Comparison of ENCODE assay signal across 16 mouse cellular contexts in genomic region chr8:84044103-84044502, GRCm38 (mm10). TPM values are rescaled to one million over a fixed set of nuclear protein-coding genes. Genes with fewer than 3 reads are reported as not detected.
DNase-seq lines count a peak whose midpoint lies in the region; ATAC-seq and TF ChIP-seq lines count a peak whose summit lies in the region.
"Had no signal": no experiment of that assay in that cellular context is flagged by ENCODE, and none has a peak within 500 bp of the region (broad histone marks: within the 10 kb centered on the region; RNA-seq: fewer than 3 reads in every experiment).

No protein-coding gene starts in this region.

- TF ChIP-seq CTCF in lung, postnatal 0 days (IDR thresholded peaks at IDR 0.05): peak; percentile 23
- TF ChIP-seq CTCF in stomach, postnatal 0 days (IDR thresholded peaks at IDR 0.05; ENCODE audit: low read depth): peak; percentile 35

- H3K27ac ChIP-seq in hindbrain, embryonic 10.5 days: no peak overlapping the region
- no peak overlapping the region for H3K27ac ChIP-seq in hindbrain, embryonic 13.5 days
- H3K27ac ChIP-seq in lung, postnatal 0 days (ENCODE audit: low read length): no peak overlapping the region
- no peak overlapping the region for H3K27ac ChIP-seq in stomach, postnatal 0 days (replicated peaks)
- H3K27ac ChIP-seq: limb, embryonic 15.5 days; lung, embryonic 15.5 days had no signal

- no peaks in the 10 kb centered on the region for H3K9me3 ChIP-seq in hindbrain, embryonic 10.5 days
- no peaks in the 10 kb centered on the region for H3K9me3 ChIP-seq in hindbrain, embryonic 13.5 days
- H3K9me3 ChIP-seq in lung, postnatal 0 days (ENCODE audit: low read length): no peaks in the 10 kb centered on the region
- H3K9me3 ChIP-seq in stomach, postnatal 0 days (ENCODE audit: control insufficient read depth, low read length): no peaks in the 10 kb centered on the region
- H3K9me3 ChIP-seq: limb, embryonic 15.5 days; lung, embryonic 15.5 days had no signal

- peak overlapping the region; percentile 27 for H3K4me3 ChIP-seq in hindbrain, embryonic 10.5 days
- H3K4me3 ChIP-seq in hindbrain, embryonic 13.5 days: no peak overlapping the region
- H3K4me3 ChIP-seq in lung, postnatal 0 days (ENCODE audit: low read depth, low read length): no peak overlapping the region
- no peak overlapping the region for H3K4me3 ChIP-seq in stomach, postnatal 0 days (ENCODE audit: low read depth, low read length)
- H3K4me3 ChIP-seq: limb, embryonic 15.5 days; lung, embryonic 15.5 days had no signal

- no peaks in the 10 kb centered on the region for H3K36me3 ChIP-seq in hindbrain, embryonic 10.5 days
- no peaks in the 10 kb centered on the region for H3K36me3 ChIP-seq in hindbrain, embryonic 13.5 days
- no peaks in the 10 kb centered on the region for H3K36me3 ChIP-seq in lung, postnatal 0 days (ENCODE audit: insufficient read depth, low read length)
- no peaks in the 10 kb centered on the region for H3K36me3 ChIP-seq in stomach, postnatal 0 days (ENCODE audit: control insufficient read depth, insufficient read depth, low read length)
- H3K36me3 ChIP-seq: limb, embryonic 15.5 days; lung, embryonic 15.5 days had no signal

- WGBS in hindbrain, embryonic 10.5 days: 2% methylated on average over 7 of the region's 7 CpGs
- WGBS in hindbrain, embryonic 13.5 days: 4% methylated on average over 7 of the region's 7 CpGs
- WGBS in lung, postnatal 0 days: 13% methylated on average over 7 of the region's 7 CpGs
- 17% methylated on average over 7 of the region's 7 CpGs for WGBS in stomach, postnatal 0 days

- no peak overlapping the region for H3K4me2 ChIP-seq in hindbrain, embryonic 13.5 days
- no peak overlapping the region for H3K4me2 ChIP-seq in lung, postnatal 0 days (replicated peaks; ENCODE audit: low read depth, low read length)
- no peak overlapping the region for H3K4me2 ChIP-seq in stomach, postnatal 0 days (replicated peaks; ENCODE audit: low read depth)
- H3K4me2 ChIP-seq: limb, embryonic 15.5 days had no signal

- H3K4me1 ChIP-seq in hindbrain, embryonic 10.5 days (replicated peaks): peaks cover 27% of the 10 kb centered on the region
- H3K4me1 ChIP-seq in hindbrain, embryonic 13.5 days (replicated peaks): peaks cover 17% of the 10 kb centered on the region
- peaks cover 4% of the 10 kb centered on the region; the same call in 1 of the 2 replicates for H3K4me1 ChIP-seq in lung, postnatal 0 days (ENCODE audit: insufficient read depth, low read depth, low read length)
- no peaks in the 10 kb centered on the region for H3K4me1 ChIP-seq in stomach, postnatal 0 days (replicated peaks; ENCODE audit: control insufficient read depth, insufficient read depth)

- DNase-seq in embryo, embryonic 10.5 days (ENCODE audit: low spot score): peak; percentile 10
- no peak for DNase-seq in embryo, embryonic 9.5 days (ENCODE audit: extremely low spot score)
- DNase-seq in hindbrain, embryonic 10.5 days (ENCODE audit: low spot score): no peak
- DNase-seq in lung, postnatal 0 days (ENCODE audit: low spot score): no peak
- DNase-seq in lung, adult 18-20 months: no peak
- DNase-seq in stomach, postnatal 0 days (ENCODE audit: low spot score): no peak
- DNase-seq in right cerebral cortex, postnatal 10 days (ENCODE audit: low spot score in 2 of 2): no peak
- DNase-seq: cerebellum, adult 11 months; gastrocnemius, postnatal 14 days; heart, postnatal 10 days; kidney, postnatal 36 days; retina, postnatal 1 day had no signal

- no peak overlapping the region for H3K9ac ChIP-seq in hindbrain, embryonic 13.5 days
- no peak overlapping the region for H3K9ac ChIP-seq in lung, postnatal 0 days (replicated peaks; ENCODE audit: low read depth)
- H3K9ac ChIP-seq in stomach, postnatal 0 days (ENCODE audit: low read length): no peak overlapping the region
- H3K9ac ChIP-seq: limb, embryonic 15.5 days; lung, embryonic 15.5 days had no signal

- H3K27me3 ChIP-seq in hindbrain, embryonic 10.5 days (ENCODE audit: insufficient read depth, poor library complexity, severe bottlenecking): peaks cover 84% of the 10 kb centered on the region
- H3K27me3 ChIP-seq in hindbrain, embryonic 13.5 days: peaks cover 80% of the 10 kb centered on the region
- peaks cover 24% of the 10 kb centered on the region for H3K27me3 ChIP-seq in lung, postnatal 0 days (replicated peaks; ENCODE audit: insufficient read depth, low read length)
- peaks cover 4% of the 10 kb centered on the region; the same call in 1 of the 2 replicates for H3K27me3 ChIP-seq in stomach, postnatal 0 days (ENCODE audit: control insufficient read depth, insufficient read depth, low read length)

- TF ChIP-seq EP300 in lung, postnatal 0 days (IDR thresholded peaks at IDR 0.05): no peak
- TF ChIP-seq EP300 in stomach, postnatal 0 days (optimal IDR thresholded peaks at IDR 0.05): no peak

- no peak for ATAC-seq in hindbrain, embryonic 13.5 days (ENCODE audit: low FRiP score)
- no peak for ATAC-seq in lung, postnatal 0 days
- ATAC-seq in stomach, postnatal 0 days (ENCODE audit: low FRiP score, low TSS enrichment): no peak

RNA-seq across cellular contexts. Expression of gene Rln3, which starts 0.7 kb away (rescaled TPM):
- 0.69 TPM in 1 of 2 replicates, not detected in the other for polyA plus RNA-seq in hindbrain, embryonic 10.5 days (2016; fragmentation: Nextera tagmentation; extraction: Ambion mirVana)
- 0.44 TPM in 1 of 2 replicates, not detected in the other for polyA plus RNA-seq in hindbrain, embryonic 13.5 days (2015; fragmentation: Nextera tagmentation; extraction: Ambion mirVana)
- polyA plus RNA-seq in lung, postnatal 0 days (2015; fragmentation: Nextera tagmentation; extraction: Ambion mirVana): 0.26 TPM in 1 of 2 replicates, not detected in the other
- 0.17 TPM in 1 of 2 replicates, not detected in the other for polyA plus RNA-seq in stomach, postnatal 0 days (2015; fragmentation: Nextera tagmentation; extraction: Ambion mirVana)
- polyA plus RNA-seq: limb, embryonic 15.5 days; lung, embryonic 15.5 days; stomach, embryonic 14.5 days had no signal

RNA-seq across cellular contexts. Expression of gene Il27ra, which starts 1.7 kb away (rescaled TPM):
- polyA plus RNA-seq in hindbrain, embryonic 10.5 days (2016; fragmentation: Nextera tagmentation; extraction: Ambion mirVana): 0.24 and 0.30 TPM in 2 replicates
- 0.22 and 0.66 TPM in 2 replicates for polyA plus RNA-seq in hindbrain, embryonic 13.5 days (2015; fragmentation: Nextera tagmentation; extraction: Ambion mirVana)
- 0.56 and 0.93 TPM in 2 replicates for polyA plus RNA-seq in lung, postnatal 0 days (2015; fragmentation: Nextera tagmentation; extraction: Ambion mirVana)
- polyA plus RNA-seq in stomach, postnatal 0 days (2015; fragmentation: Nextera tagmentation; extraction: Ambion mirVana): 0.40 and 0.44 TPM in 2 replicates

RNA-seq across cellular contexts. Expression of gene Gm10643, which starts 20.8 kb away (rescaled TPM):
- polyA plus RNA-seq in hindbrain, embryonic 10.5 days (2016; fragmentation: Nextera tagmentation; extraction: Ambion mirVana): 1.5 and 1.8 TPM in 2 replicates
- 1.4 and 1.7 TPM in 2 replicates for polyA plus RNA-seq in hindbrain, embryonic 13.5 days (2015; fragmentation: Nextera tagmentation; extraction: Ambion mirVana)
- polyA plus RNA-seq in lung, postnatal 0 days (2015; fragmentation: Nextera tagmentation; extraction: Ambion mirVana): 1.2 and 1.3 TPM in 2 replicates
- 0.96 and 1.2 TPM in 2 replicates for polyA plus RNA-seq in stomach, postnatal 0 days (2015; fragmentation: Nextera tagmentation; extraction: Ambion mirVana)

RNA-seq across cellular contexts. Expression of gene Rfx1, which starts 22.5 kb away (rescaled TPM):
- polyA plus RNA-seq in hindbrain, embryonic 10.5 days (2016; fragmentation: Nextera tagmentation; extraction: Ambion mirVana): 8.5 and 9.2 TPM in 2 replicates
- 7.8 and 8.3 TPM in 2 replicates for polyA plus RNA-seq in hindbrain, embryonic 13.5 days (2015; fragmentation: Nextera tagmentation; extraction: Ambion mirVana)
- 4.5 and 5.2 TPM in 2 replicates for polyA plus RNA-seq in lung, postnatal 0 days (2015; fragmentation: Nextera tagmentation; extraction: Ambion mirVana)
- 2.7 and 3.0 TPM in 2 replicates for polyA plus RNA-seq in stomach, postnatal 0 days (2015; fragmentation: Nextera tagmentation; extraction: Ambion mirVana)

RNA-seq across cellular contexts. Expression of gene Palm3, which starts 22.8 kb away (rescaled TPM):
- 9.2 and 10.0 TPM in 2 replicates for polyA plus RNA-seq in hindbrain, embryonic 10.5 days (2016; fragmentation: Nextera tagmentation; extraction: Ambion mirVana)
- polyA plus RNA-seq in hindbrain, embryonic 13.5 days (2015; fragmentation: Nextera tagmentation; extraction: Ambion mirVana): 5.9 and 6.8 TPM in 2 replicates
- polyA plus RNA-seq in lung, postnatal 0 days (2015; fragmentation: Nextera tagmentation; extraction: Ambion mirVana): 1.1 and 1.6 TPM in 2 replicates
- polyA plus RNA-seq in stomach, postnatal 0 days (2015; fragmentation: Nextera tagmentation; extraction: Ambion mirVana): 0.96 and 1.3 TPM in 2 replicates
